Mouse (Mus musculus) lung, embryonic 16.5 days (tissue): Measurements from ENCODE around the gene Fgd6. TPM values are rescaled to one million over a fixed set of nuclear protein-coding genes. Genes with fewer than 3 reads are reported as not detected.

Experiments used
- ATAC-seq: fragments of 200-750 bp; cut with Nextera tagmentation; 2 replicates; pipeline ENCODE4 v1.8.0; 2017; ENCODE audit warnings: low read depth, mild to moderate bottlenecking, moderate library complexity
- H3K27ac ChIP-seq: fragments of 300-500 bp; sonication (generic); 2 replicates; pipeline ENCODE4 v1.5.1; 2014; ENCODE audit warnings: mild to moderate bottlenecking, control low read depth, low read length
- H3K27me3 ChIP-seq: fragments of 300-500 bp; sonication (generic); 2 replicates; pipeline ENCODE4 v1.6.1; 2014; ENCODE audit warnings: low read depth, low read length, mixed read lengths; ENCODE audit not compliant: control insufficient read depth, insufficient read depth
- H3K36me3 ChIP-seq: fragments of 300-500 bp; sonication (generic); 2 replicates; pipeline ENCODE4 v1.6.1; 2014; ENCODE audit warnings: low read length; ENCODE audit not compliant: control insufficient read depth, insufficient read depth
- H3K4me1 ChIP-seq: fragments of 300-500 bp; sonication (generic); replicated peaks from 2 replicates; pipeline ENCODE4 v1.6.1; 2014; ENCODE audit warnings: low read length, mixed read lengths; ENCODE audit not compliant: control insufficient read depth, insufficient read depth
- H3K4me2 ChIP-seq: fragments of 300-500 bp; sonication (generic); 2 replicates; pipeline ENCODE4 v1.6.1; 2014; ENCODE audit warnings: low read depth, low read length, control low read depth
- H3K4me3 ChIP-seq: fragments of 300-500 bp; sonication (generic); 2 replicates; pipeline ENCODE4 v1.5.1; 2014; ENCODE audit warnings: mild to moderate bottlenecking, low read length, control low read depth
- H3K9ac ChIP-seq: fragments of 300-500 bp; sonication (generic); 2 replicates; pipeline ENCODE4 v1.6.1; 2014; ENCODE audit warnings: low read length, control low read depth
- H3K9me3 ChIP-seq: fragments of 300-500 bp; sonication (generic); 2 replicates; pipeline ENCODE4 v1.6.1; 2016; ENCODE audit warnings: low read length; ENCODE audit not compliant: control insufficient read depth
- WGBS: fragments of 180-500 bp; shearing (Covaris S2); extraction: QIAGEN DNeasy Blood & Tissue Kit; methylation state at CpG from one replicate; pipeline ENCODE4 v1.1.7; 2014; 5-methylcytosine and 5-hydroxymethylcytosine counted together
- polyA plus RNA-seq: library from polyadenylated mRNA; unstranded; fragments of >200 nt; fragmentation: Nextera tagmentation; extraction: Ambion mirVana; gene quantifications from 2 replicates; pipeline ENCODE4 v1.2.1, GENCODE M21; 2015

Fgd6 gene
- polyA plus RNA-seq, 1 experiment from 2014 or later, result 2.9 TPM

- Histone ChIP-seq H3K27me3 (no peaks in the 10 kb centered on the region), H3K27ac (no peak overlapping the region), H3K4me3 (no peak overlapping the region), H3K9ac (no peak overlapping the region), H3K4me2 (no peak overlapping the region), H3K36me3 (peaks cover 43% of the 10 kb centered on the region), H3K9me3 (no peaks in the 10 kb centered on the region), H3K4me1 (peaks cover 6% of the 10 kb centered on the region; the same call in 1 of the 2 replicates)
- 93% methylated on average over 11 of the region's 11 CpGs for WGBS
- ATAC-seq, result no peak
Measured at GRCm38 (mm10) chr10:94167051-94167750, 131.4 kb downstream of the Fgd6 start.

- Histone ChIP-seq H3K4me3 (no peak overlapping the region), H3K9ac (no peak overlapping the region), H3K27ac (0 out of 2 replicates have a peak overlapping the region, but pooled peaks have one; percentile 7), H3K4me1 (peaks cover 6% of the 10 kb centered on the region; the same call in 1 of the 2 replicates), H3K36me3 (peaks cover 39% of the 10 kb centered on the region), H3K27me3 (no peaks in the 10 kb centered on the region), H3K9me3 (no peaks in the 10 kb centered on the region), H3K4me2 (no peak overlapping the region)
- WGBS, result 43% methylated on average over 12 of the region's 12 CpGs
- ATAC-seq, result peak; percentile 75
Measured at GRCm38 (mm10) chr10:94171440-94172130, 135.8 kb downstream of the Fgd6 start.

- Histone ChIP-seq H3K9ac (no peak overlapping the region), H3K9me3 (no peaks in the 10 kb centered on the region), H3K36me3 (peaks cover 36% of the 10 kb centered on the region), H3K4me2 (no peak overlapping the region), H3K4me1 (peaks cover 6% of the 10 kb centered on the region; the same call in 1 of the 2 replicates), H3K27ac (no peak overlapping the region), H3K4me3 (no peak overlapping the region), H3K27me3 (no peaks in the 10 kb centered on the region)
- ATAC-seq, result no peak
- 75% methylated on average over 11 of the region's 11 CpGs for WGBS
Measured at GRCm38 (mm10) chr10:94172137-94172536, 136.3 kb downstream of the Fgd6 start.

- Histone ChIP-seq H3K9me3 (no peaks in the 10 kb centered on the region), H3K27ac (no peak overlapping the region), H3K4me3 (no peak overlapping the region), H3K4me1 (peaks cover 6% of the 10 kb centered on the region; the same call in 1 of the 2 replicates), H3K27me3 (no peaks in the 10 kb centered on the region), H3K4me2 (no peak overlapping the region), H3K9ac (no peak overlapping the region), H3K36me3 (peaks cover 30% of the 10 kb centered on the region)
- WGBS, result 79% methylated on average over 6 of the region's 6 CpGs
- ATAC-seq, result no peak
Measured at GRCm38 (mm10) chr10:94172706-94173105, 136.9 kb downstream of the Fgd6 start.

- Histone ChIP-seq H3K9ac (no peak overlapping the region), H3K36me3 (peaks cover 20% of the 10 kb centered on the region), H3K27me3 (no peaks in the 10 kb centered on the region), H3K4me1 (peaks cover 6% of the 10 kb centered on the region; the same call in 1 of the 2 replicates), H3K9me3 (no peaks in the 10 kb centered on the region), H3K4me3 (no peak overlapping the region), H3K27ac (no peak overlapping the region), H3K4me2 (no peak overlapping the region)
- WGBS, result 72% methylated on average over 7 of the region's 7 CpGs
- no peak for ATAC-seq
Measured at GRCm38 (mm10) chr10:94174652-94175051, 138.9 kb downstream of the Fgd6 start.

GRCm38 (mm10) chr10:94183199-94183598 is 147.4 kb downstream of the Fgd6 start:
- H3K36me3 ChIP-seq, result peaks cover 3% of the 10 kb centered on the region; the same call in 1 of the 2 replicates
- H3K4me2 ChIP-seq, result no peak overlapping the region
- no peaks in the 10 kb centered on the region for H3K4me1 ChIP-seq
- no peaks in the 10 kb centered on the region for H3K27me3 ChIP-seq
- H3K27ac ChIP-seq, result no peak overlapping the region
- ATAC-seq, result no peak
- H3K9me3 ChIP-seq, result no peaks in the 10 kb centered on the region
- WGBS, result 42% methylated on average over 4 of the region's 4 CpGs
- H3K4me3 ChIP-seq, result no peak overlapping the region
- H3K9ac ChIP-seq, result no peak overlapping the region

Other genes with a start within 250 kb of the Fgd6 start
- gene Usp44, start 204.4 kb upstream of the Fgd6 start, polyA plus RNA-seq, result 0.14 and 0.28 TPM in 2 replicates
- gene Metap2, start 138.9 kb upstream of the Fgd6 start, polyA plus RNA-seq, result 179 and 192 TPM in 2 replicates
- gene Vezt, start 184 bp upstream of the Fgd6 start, polyA plus RNA-seq, result 25.9 and 27.3 TPM in 2 replicates
- gene Nr2c1, start 112.0 kb downstream of the Fgd6 start, polyA plus RNA-seq, result 9.3 and 9.8 TPM in 2 replicates
- gene Ndufa12, start 162.7 kb downstream of the Fgd6 start, polyA plus RNA-seq, result 294 and 308 TPM in 2 replicates